Comparison of ENCODE assay signal across 8 mouse cellular contexts in genomic region chr2:26497861-26498533, GRCm38 (mm10). TPM values are rescaled to one million over a fixed set of nuclear protein-coding genes. Genes with fewer than 3 reads are reported as not detected.
A peak's percentile ranks its signal among the peaks of the same experiment; 100 is the strongest.
DNase-seq lines count a peak whose midpoint lies in the region; ATAC-seq lines count a peak whose summit lies in the region.

No protein-coding gene starts in this region.

- H3K9me3 ChIP-seq in forebrain, embryonic 11.5 days (ENCODE audit: control insufficient read depth, low read length): no peaks in the 10 kb centered on the region

- H3K4me3 ChIP-seq in forebrain, embryonic 11.5 days (ENCODE audit: low read depth, low read length): no peak overlapping the region

- H3K4me1 ChIP-seq in forebrain, embryonic 11.5 days (replicated peaks; ENCODE audit: control insufficient read depth, insufficient read depth, low read length): peaks cover 63% of the 10 kb centered on the region

- H3K9ac ChIP-seq in forebrain, embryonic 11.5 days (ENCODE audit: low read length): peak overlapping the region; percentile 27

- H3K4me2 ChIP-seq in forebrain, embryonic 11.5 days (ENCODE audit: low read depth, low read length, severe bottlenecking): no peak overlapping the region

- H3K27me3 ChIP-seq in forebrain, embryonic 11.5 days (ENCODE audit: control insufficient read depth, insufficient read depth, low read length): no peaks in the 10 kb centered on the region

- DNase-seq in Muller cell, postnatal 12 days (ENCODE audit: inconsistent ontology term): peak; percentile 65
- DNase-seq in forebrain, embryonic 11.5 days (ENCODE audit: low spot score): no peak
- peak; percentile 67 for DNase-seq in lung, postnatal 14 days
- DNase-seq in adrenal gland, postnatal 4 days (ENCODE audit: low spot score in 2 of 2): no peak
- no peak for DNase-seq in retina, postnatal 1 day
- DNase-seq in left cerebral cortex, adult 18-20 months (ENCODE audit: low spot score in 2 of 2): no peak
- no peak for DNase-seq in urinary bladder, postnatal 14 days (ENCODE audit: low spot score)

- H3K36me3 ChIP-seq in forebrain, embryonic 11.5 days (ENCODE audit: control insufficient read depth, insufficient read depth, low read length): peaks cover 4% of the 10 kb centered on the region; the same call in 1 of the 2 replicates

- ATAC-seq in forebrain, embryonic 11.5 days (replicated peaks; ENCODE audit: low FRiP score): no peak
- ATAC-seq in inflammation-experienced regulatory T-cells, adult 6 months: peak; percentile 26

- peak overlapping the region; percentile 21; the same call in 1 of the 2 replicates for H3K27ac ChIP-seq in forebrain, embryonic 11.5 days (ENCODE audit: low read depth, low read length)

- WGBS in forebrain, embryonic 11.5 days: 82% methylated on average over 11 of the region's 11 CpGs

RNA-seq across cellular contexts. Expression of gene Notch1, which starts 18.5 kb away (rescaled TPM):
- 68.3 and 70.9 TPM in 2 replicates for polyA plus RNA-seq in forebrain, embryonic 11.5 days (2014; fragmentation: Nextera tagmentation; extraction: Ambion mirVana)
- 10 to 100 TPM; 24.9 to 41.2 (median 27.0) TPM for polyA plus RNA-seq in inflammation-experienced regulatory T-cells, adult 6 months (2017; shearing (Covaris generic))
- total RNA-seq in adrenal gland, postnatal 4 days (2021): 10 to 100 TPM; 35.1 to 48.7 TPM
- total RNA-seq in left cerebral cortex, adult 18-20 months (2021): 10 to 100 TPM; 17.8 to 19.1 TPM

RNA-seq across cellular contexts. Expression of gene Sec16a, which starts 53.0 kb away (rescaled TPM):
- polyA plus RNA-seq in forebrain, embryonic 11.5 days (2014; fragmentation: Nextera tagmentation; extraction: Ambion mirVana): 39.3 and 40.9 TPM in 2 replicates
- polyA plus RNA-seq in inflammation-experienced regulatory T-cells, adult 6 months (2017; shearing (Covaris generic)): 10 to 100 TPM; 18.4 to 28.4 (median 24.2) TPM
- 10 to 100 TPM; 53.7 to 58.6 TPM for total RNA-seq in adrenal gland, postnatal 4 days (2021)
- total RNA-seq in left cerebral cortex, adult 18-20 months (2021): 10 to 100 TPM; 42.7 to 46.0 TPM

Comparison
In these comparisons a context has a peak if more than half of its experiments do, and no peak if none do; other contexts are left out.
1. DNase-seq: peak in Muller cell, postnatal 12 days (single experiment) and lung, postnatal 14 days (single experiment); none in forebrain, embryonic 11.5 days (single experiment), adrenal gland, postnatal 4 days (0 of 2), retina, postnatal 1 day (single experiment), left cerebral cortex, adult 18-20 months (0 of 2) and urinary bladder, postnatal 14 days (single experiment).